Mouse (Mus musculus): ENCODE results near the gene Olfr484. TPM values are rescaled to one million over a fixed set of nuclear protein-coding genes. Genes with fewer than 3 reads are reported as not detected.
"Not testable (repeated sequence)": the region's sequence is repeated elsewhere in the genome, so short reads cannot be mapped to it uniquely, and the experiment has no call there.

The Olfr484 gene
- polyA plus RNA-seq (2016; fragmentation: Nextera tagmentation; extraction: Ambion mirVana), result not detected in 2 replicates

- Histone ChIP-seq H3K9me3 (no peaks in the 10 kb centered on the region), H3K27me3 (no peaks in the 10 kb centered on the region), H3K27ac (no peak within 1 kb of the TSS), H3K4me3 (replicated peaks) (no peak within 1 kb of the TSS), H3K4me2 (no peak within 1 kb of the TSS), H3K9ac (no peak within 1 kb of the TSS), H3K36me3 (replicated peaks) (no peaks in the 10 kb centered on the region), H3K4me1 (no peaks in the 10 kb centered on the region)
- ATAC-seq (ENCODE audit: low FRiP score), result no peak
These were observed at the start of gene Olfr484 for GRCm38 (mm10) chr7:108127349-108127748. Gene Olfr484, minus strand, starts transcription at chr7:108127449.

- H3K9ac ChIP-seq; H3K27ac ChIP-seq; H3K36me3 ChIP-seq (replicated peaks); ATAC-seq (ENCODE audit: low FRiP score); H3K4me2 ChIP-seq; H3K27me3 ChIP-seq; H3K4me1 ChIP-seq; H3K9me3 ChIP-seq; H3K4me3 ChIP-seq (replicated peaks): not testable (repeated sequence)
- WGBS, result 95% methylated on average over 1 of the region's 1 CpGs
These were observed 45.4 kb upstream of the Olfr484 start, which contains the start of gene Olfr486 for GRCm38 (mm10) chr7:108172642-108173041. Gene Olfr486, minus strand, starts transcription at chr7:108172742.

GRCm38 (mm10) chr7:108159771-108160170 lies 32.5 kb upstream of the Olfr484 start, which contains the start of gene Olfr485:
Gene Olfr485, minus strand, starts transcription at chr7:108159871.
- no peaks in the 10 kb centered on the region for H3K4me1 ChIP-seq
- no peaks in the 10 kb centered on the region for H3K9me3 ChIP-seq
- no peaks in the 10 kb centered on the region for H3K36me3 ChIP-seq (replicated peaks)
- H3K4me3 ChIP-seq (replicated peaks), result no peak within 1 kb of the TSS
- no peaks in the 10 kb centered on the region for H3K27me3 ChIP-seq
- H3K4me2 ChIP-seq, result no peak within 1 kb of the TSS
- no peak within 1 kb of the TSS for H3K9ac ChIP-seq
- ATAC-seq (ENCODE audit: low FRiP score), result no peak
- H3K27ac ChIP-seq, result no peak within 1 kb of the TSS

- H3K27ac ChIP-seq, result no peak overlapping the region
- H3K9ac ChIP-seq, result no peak overlapping the region
- no peaks in the 10 kb centered on the region for H3K36me3 ChIP-seq (replicated peaks)
- no peaks in the 10 kb centered on the region for H3K9me3 ChIP-seq
- ATAC-seq (ENCODE audit: low FRiP score), result no peak
- no peak overlapping the region for H3K4me3 ChIP-seq (replicated peaks)
- no peaks in the 10 kb centered on the region for H3K27me3 ChIP-seq
- WGBS, result 80% methylated on average over 1 of the region's 1 CpGs
- H3K4me1 ChIP-seq, result no peaks in the 10 kb centered on the region
- no peak overlapping the region for H3K4me2 ChIP-seq
These were observed 5.8 kb downstream of the Olfr484 start for GRCm38 (mm10) chr7:108121416-108121815.

- Histone ChIP-seq H3K27ac (no peak overlapping the region), H3K4me2 (no peak overlapping the region), H3K27me3 (no peaks in the 10 kb centered on the region), H3K36me3 (replicated peaks) (no peaks in the 10 kb centered on the region), H3K4me3 (replicated peaks) (no peak overlapping the region), H3K9ac (no peak overlapping the region), H3K4me1 (no peaks in the 10 kb centered on the region), H3K9me3 (no peaks in the 10 kb centered on the region)
- ATAC-seq (ENCODE audit: low FRiP score), result no peak
- 9% methylated on average over 1 of the region's 1 CpGs for whole genome bisulfite sequencing
These were observed 6.6 kb downstream of the Olfr484 start for GRCm38 (mm10) chr7:108120681-108121080.

GRCm38 (mm10) chr7:108100549-108100948 lies 26.7 kb downstream of the Olfr484 start, which contains the start of gene Olfr483:
Gene Olfr483, plus strand, starts transcription at chr7:108100849.
- WGBS, result 75% methylated on average over 1 of the region's 1 CpGs
- ATAC-seq (ENCODE audit: low FRiP score), result no peak
- no peaks in the 10 kb centered on the region for H3K4me1 ChIP-seq
- H3K4me3 ChIP-seq (replicated peaks), result no peak within 1 kb of the TSS
- H3K36me3 ChIP-seq (replicated peaks), result no peaks in the 10 kb centered on the region
- no peak within 1 kb of the TSS for H3K9ac ChIP-seq
- no peaks in the 10 kb centered on the region for H3K27me3 ChIP-seq
- H3K4me2 ChIP-seq, result no peak within 1 kb of the TSS
- H3K27ac ChIP-seq, result no peak within 1 kb of the TSS
- H3K9me3 ChIP-seq, result no peaks in the 10 kb centered on the region

GRCm38 (mm10) chr7:108097486-108097885 lies 29.8 kb downstream of the Olfr484 start, which contains the start of gene Olfr482:
Gene Olfr482, minus strand, starts transcription at chr7:108097586.
- Histone ChIP-seq H3K9me3 (no peaks in the 10 kb centered on the region), H3K27me3 (no peaks in the 10 kb centered on the region), H3K36me3 (replicated peaks) (no peaks in the 10 kb centered on the region), H3K27ac (no peak within 1 kb of the TSS), H3K4me1 (no peaks in the 10 kb centered on the region), H3K4me2 (no peak within 1 kb of the TSS), H3K9ac (no peak within 1 kb of the TSS), H3K4me3 (replicated peaks) (no peak within 1 kb of the TSS)
- 88% methylated on average over 1 of the region's 1 CpGs for WGBS
- no peak for ATAC-seq (ENCODE audit: low FRiP score)

GRCm38 (mm10) chr7:108079555-108079954 lies 47.7 kb downstream of the Olfr484 start, which contains the start of gene Olfr481:
Gene Olfr481, plus strand, starts transcription at chr7:108079855.
- no peak within 1 kb of the TSS for H3K9ac ChIP-seq
- no peak for ATAC-seq (ENCODE audit: low FRiP score)
- no peak within 1 kb of the TSS for H3K4me2 ChIP-seq
- H3K4me1 ChIP-seq, result no peaks in the 10 kb centered on the region
- H3K36me3 ChIP-seq (replicated peaks), result no peaks in the 10 kb centered on the region
- H3K9me3 ChIP-seq, result no peaks in the 10 kb centered on the region
- H3K27me3 ChIP-seq, result no peaks in the 10 kb centered on the region
- H3K4me3 ChIP-seq (replicated peaks), result no peak within 1 kb of the TSS
- H3K27ac ChIP-seq, result no peak within 1 kb of the TSS

Other genes with a start within 250 kb of the Olfr484 start
- not detected in 2 replicates for gene Olfr472, start 229.5 kb downstream of the Olfr484 start, polyA plus RNA-seq (2016; fragmentation: Nextera tagmentation; extraction: Ambion mirVana)
- not detected in 2 replicates for gene Olfr473, start 197.0 kb downstream of the Olfr484 start, polyA plus RNA-seq (2016; fragmentation: Nextera tagmentation; extraction: Ambion mirVana)
- gene Olfr474, start 172.8 kb downstream of the Olfr484 start, polyA plus RNA-seq (2016; fragmentation: Nextera tagmentation; extraction: Ambion mirVana), result not detected in 2 replicates
- gene Olfr476, start 162.6 kb downstream of the Olfr484 start, polyA plus RNA-seq (2016; fragmentation: Nextera tagmentation; extraction: Ambion mirVana), result not detected in 2 replicates
- gene Olfr477, start 140.8 kb downstream of the Olfr484 start, polyA plus RNA-seq (2016; fragmentation: Nextera tagmentation; extraction: Ambion mirVana), result not detected in 2 replicates
- not detected in 2 replicates for gene Olfr478, start 93.5 kb downstream of the Olfr484 start, polyA plus RNA-seq (2016; fragmentation: Nextera tagmentation; extraction: Ambion mirVana)
- not detected in 2 replicates for gene Olfr479, start 76.8 kb downstream of the Olfr484 start, polyA plus RNA-seq (2016; fragmentation: Nextera tagmentation; extraction: Ambion mirVana)
- not detected in 2 replicates for gene Olfr480, start 60.1 kb downstream of the Olfr484 start, polyA plus RNA-seq (2016; fragmentation: Nextera tagmentation; extraction: Ambion mirVana)
- gene Olfr481, start 47.6 kb downstream of the Olfr484 start, polyA plus RNA-seq (2016; fragmentation: Nextera tagmentation; extraction: Ambion mirVana), result not detected in 2 replicates
- 0.10 TPM in 1 of 2 replicates, not detected in the other for gene Olfr482, start 29.9 kb downstream of the Olfr484 start, polyA plus RNA-seq (2016; fragmentation: Nextera tagmentation; extraction: Ambion mirVana)
- not detected in 2 replicates for gene Olfr483, start 26.6 kb downstream of the Olfr484 start, polyA plus RNA-seq (2016; fragmentation: Nextera tagmentation; extraction: Ambion mirVana)
- gene Olfr485, start 32.4 kb upstream of the Olfr484 start, polyA plus RNA-seq (2016; fragmentation: Nextera tagmentation; extraction: Ambion mirVana), result not detected in 2 replicates
- not detected in 2 replicates for gene Olfr486, start 45.3 kb upstream of the Olfr484 start, polyA plus RNA-seq (2016; fragmentation: Nextera tagmentation; extraction: Ambion mirVana)
- not detected in 2 replicates for gene Olfr487, start 87.2 kb upstream of the Olfr484 start, polyA plus RNA-seq (2016; fragmentation: Nextera tagmentation; extraction: Ambion mirVana)
- gene Olfr488, start 130.9 kb upstream of the Olfr484 start, polyA plus RNA-seq (2016; fragmentation: Nextera tagmentation; extraction: Ambion mirVana), result 0.06 TPM in 1 of 2 replicates, not detected in the other
- not detected in 2 replicates for gene Olfr490, start 161.5 kb upstream of the Olfr484 start, polyA plus RNA-seq (2016; fragmentation: Nextera tagmentation; extraction: Ambion mirVana)
- not detected in 2 replicates for gene Olfr491, start 186.0 kb upstream of the Olfr484 start, polyA plus RNA-seq (2016; fragmentation: Nextera tagmentation; extraction: Ambion mirVana)
- gene Olfr492, start 196.2 kb upstream of the Olfr484 start, polyA plus RNA-seq (2016; fragmentation: Nextera tagmentation; extraction: Ambion mirVana), result not detected in 2 replicates
- not detected in 2 replicates for gene Olfr493, start 219.5 kb upstream of the Olfr484 start, polyA plus RNA-seq (2016; fragmentation: Nextera tagmentation; extraction: Ambion mirVana)
- not detected in 2 replicates for gene Olfr494, start 237.9 kb upstream of the Olfr484 start, polyA plus RNA-seq (2016; fragmentation: Nextera tagmentation; extraction: Ambion mirVana)

Data from forebrain, embryonic 12.5 days (tissue).